Mouse (Mus musculus) left cerebral cortex, adult 2 months (tissue): ENCODE results near the gene Cep126. TPM values are rescaled to one million over a fixed set of nuclear protein-coding genes. Genes with fewer than 3 reads are reported as not detected.
A peak's percentile ranks its signal among the peaks of the same experiment; 100 is the strongest.

Experiments
- DNase-seq, 2 experiments: peaks; one replicate each; pipeline ENCODE4 v3.0.0; 2021 to 2022; ENCODE audit warnings: low spot score in 2 of 2, mixed read lengths in 1 of 2; ENCODE audit errors: extremely low spot score in 1 of 2
- H3K27ac ChIP-seq: fragments of 200-600 bp; 2 replicates; pipeline ENCODE4 v1.8.1; 2022
- H3K4me3 ChIP-seq: fragments of 200-600 bp; 2 replicates; pipeline ENCODE4 v1.8.1; 2022
- CTCF ChIP-seq: fragments of 200-600 bp; IDR thresholded peaks from 2 replicates; pipeline ENCODE4 v1.8.1; 2022; ENCODE audit warnings: antibody characterized with exemption, mild to moderate bottlenecking, moderate library complexity
- intact Hi-C: fragments of 180-260 bp; cut with DNase I; formaldehyde crosslinking; loops from one replicate; pipeline ENCODE4 v1.15.1; 2025
- long read RNA-seq, 2 experiments: library from polyadenylated mRNA; stranded (forward); transcript quantifications; one replicate each; pipeline ENCODE4 v2.0.0; 2021; ENCODE audit warnings: borderline mapping rate in 2 of 2
- total RNA-seq, 2 experiments: library from RNA; stranded (reverse); gene quantifications; 2 replicates each; pipeline ENCODE4 v1.2.3; 2021

Gene Cep126
- total RNA-seq = 10 to 100 TPM; 19.7 to 20.6 TPM
- long read RNA-seq, experiment 1, transcript Cep126-201 (11 exons, 3,819 nt) = major isoform, 8 of 19 reads
- long read RNA-seq, experiment 1, partial matches to known transcripts = 4 of 19 reads
- long read RNA-seq, experiment 1, other reads (novel, unspliced or antisense) = 7 of 19 reads
- long read RNA-seq, experiment 2, transcript Cep126-201 (11 exons, 3,819 nt) = major isoform, 10 of 16 reads
- long read RNA-seq, experiment 2, partial matches to known transcripts = 0 of 16 reads
- long read RNA-seq, experiment 2, other reads (novel, unspliced or antisense) = 6 of 16 reads

GRCm38 (mm10) chr9:8134117-8134574, at the start of gene Cep126:
Gene Cep126, minus strand, starts transcription at chr9:8134294.
- H3K4me3 ChIP-seq = peak within 1 kb of the TSS; percentile 72
- no peak for TF ChIP-seq CTCF
- DNase-seq = peak; percentile 81 to 86
- peak within 1 kb of the TSS; percentile 81 for H3K27ac ChIP-seq
- intact Hi-C loops = loop anchor here (1.0 to 5.0 kb wide), 2 partner anchors 92 to 297 kb away; partner anchors contain the start of genes Birc2 and Cfap300

- H3K27ac ChIP-seq = no peak overlapping the region
- DNase-seq = no peak
- intact Hi-C loops = no loop called here
- H3K4me3 ChIP-seq = no peak overlapping the region
- TF ChIP-seq CTCF = no peak
These were observed 45.5 kb upstream of the Cep126 start for GRCm38 (mm10) chr9:8179554-8179953.

- Histone ChIP-seq H3K4me3 (no peak overlapping the region), H3K27ac (no peak overlapping the region)
- TF ChIP-seq CTCF = no peak
- intact Hi-C loops = no loop called here
- peak in 1 of 2 experiments; percentile 29 for DNase-seq
These were observed 43.0 kb upstream of the Cep126 start for GRCm38 (mm10) chr9:8177099-8177498.

- no peak overlapping the region for H3K4me3 ChIP-seq
- no peak for TF ChIP-seq CTCF
- intact Hi-C loops = no loop called here
- DNase-seq = no peak
- no peak overlapping the region for H3K27ac ChIP-seq
These were observed 22.9 kb upstream of the Cep126 start for GRCm38 (mm10) chr9:8157011-8157410.

- intact Hi-C loops = no loop called here
- Histone ChIP-seq H3K27ac (no peak overlapping the region), H3K4me3 (no peak overlapping the region)
- DNase-seq = no peak
- no peak for TF ChIP-seq CTCF
These were observed 5.4 kb upstream of the Cep126 start for GRCm38 (mm10) chr9:8139501-8139900.

- Histone ChIP-seq H3K4me3 (peak overlapping the region; percentile 72), H3K27ac (peak overlapping the region; percentile 81)
- no peak for DNase-seq
- no peak for TF ChIP-seq CTCF
- intact Hi-C loops = loop anchor here (1.0 to 5.0 kb wide), 2 partner anchors 91 to 296 kb away; partner anchors contain the start of genes Birc2 and Cfap300
These were observed 443 bp downstream of the Cep126 start for GRCm38 (mm10) chr9:8133586-8134115.

- no peak overlapping the region for H3K27ac ChIP-seq
- intact Hi-C loops = no loop called here
- no peak for DNase-seq
- TF ChIP-seq CTCF = no peak
- no peak overlapping the region for H3K4me3 ChIP-seq
These were observed 10.6 kb downstream of the Cep126 start for GRCm38 (mm10) chr9:8123495-8123894.

GRCm38 (mm10) chr9:8114516-8114915, 19.6 kb downstream of the Cep126 start:
- TF ChIP-seq CTCF = no peak
- H3K4me3 ChIP-seq = no peak overlapping the region
- DNase-seq = no peak
- intact Hi-C loops = no loop called here
- no peak overlapping the region for H3K27ac ChIP-seq

GRCm38 (mm10) chr9:8103050-8103449, 31.0 kb downstream of the Cep126 start:
- DNase-seq = no peak
- intact Hi-C loops = no loop called here
- no peak for TF ChIP-seq CTCF

GRCm38 (mm10) chr9:8100962-8101361, 33.1 kb downstream of the Cep126 start:
- no peak for DNase-seq
- intact Hi-C loops = no loop called here
- TF ChIP-seq CTCF = no peak
- no peak overlapping the region for H3K4me3 ChIP-seq
- no peak overlapping the region for H3K27ac ChIP-seq

More at GRCm38 (mm10) chr9:8103050-8103449, 31.0 kb downstream of the Cep126 start:
- Histone ChIP-seq H3K4me3 (no peak overlapping the region), H3K27ac (no peak overlapping the region)

GRCm38 (mm10) chr9:8078882-8079281, 55.2 kb downstream of the Cep126 start:
- DNase-seq = no peak
- intact Hi-C loops = loop anchor here (10.0 kb wide), 2 partner anchors 364 to 474 kb away; no protein-coding TSS in a partner anchor

GRCm38 (mm10) chr9:8074345-8074744, 59.7 kb downstream of the Cep126 start:
- peak; percentile 23 to 25 for DNase-seq
- TF ChIP-seq CTCF = peak; percentile 61
- intact Hi-C loops = loop anchor here (10.0 kb wide), 2 partner anchors 360 to 470 kb away; no protein-coding TSS in a partner anchor
- Histone ChIP-seq H3K4me3 (no peak overlapping the region), H3K27ac (no peak overlapping the region)

More at GRCm38 (mm10) chr9:8078882-8079281, 55.2 kb downstream of the Cep126 start:
- H3K27ac ChIP-seq = no peak overlapping the region
- TF ChIP-seq CTCF = no peak
- H3K4me3 ChIP-seq = no peak overlapping the region
